Mouse (Mus musculus) right cerebral cortex, adult 2 months (tissue): ENCODE results near the gene Cad.

ENCODE experiments used
- DNase-seq, 2 experiments: peaks; one replicate each; pipeline ENCODE4 v3.0.0; 2021 to 2022; ENCODE audit warnings: low spot score in 2 of 2

The Cad gene

GRCm38 (mm10) chr5:31110781-31111180, 56.2 kb downstream of the Cad start:
- DNase-seq = no peak

- DNase-seq = no peak
Measured at GRCm38 (mm10) chr5:31116354-31116753, 61.8 kb downstream of the Cad start, which contains the start of gene Trim54. Gene Trim54, plus strand, starts transcription at chr5:31116712.

GRCm38 (mm10) chr5:31116912-31117311, 62.3 kb downstream of the Cad start:
- DNase-seq = no peak

GRCm38 (mm10) chr5:31121111-31121510, 66.5 kb downstream of the Cad start:
- DNase-seq = peak; percentile 37 to 47

- DNase-seq = no peak
Measured at GRCm38 (mm10) chr5:31123481-31123880, 68.9 kb downstream of the Cad start.

- DNase-seq = no peak
Measured at GRCm38 (mm10) chr5:31126050-31126449, 71.5 kb downstream of the Cad start.
